Mouse (Mus musculus) right cerebral cortex, postnatal 25 days (tissue): Measurements from ENCODE around the gene Rbm15.

Source experiments
- DNase-seq: peaks from one replicate; pipeline ENCODE4 v3.0.0; 2022

The Rbm15 gene

GRCm38 (mm10) chr3:107333381-107334201 is at the start of gene Rbm15:
Gene Rbm15, minus strand, starts transcription at chr3:107333673.
- DNase-seq = peak; percentile 95

DNA sequence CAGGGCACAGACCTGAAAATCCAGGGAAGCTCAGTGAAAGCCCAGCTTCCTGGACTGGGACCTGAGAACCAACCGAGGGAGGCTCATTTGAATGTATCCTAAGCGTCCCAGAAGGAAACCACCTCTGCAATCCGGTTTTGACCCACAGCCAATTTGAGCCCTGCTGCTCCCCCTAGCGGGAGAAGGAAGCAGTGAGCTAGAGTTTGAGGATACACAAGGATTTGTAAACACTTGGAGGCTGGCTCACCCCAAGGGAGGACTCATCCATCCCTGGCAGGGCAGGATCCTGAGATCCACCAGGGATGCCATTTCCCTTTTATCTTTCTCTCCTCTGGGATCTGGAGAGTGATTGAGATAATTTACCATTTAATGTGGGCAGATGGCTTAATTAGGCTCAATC is 45.9 kb upstream of the Rbm15 start:
- peak; percentile 44 for DNase-seq

DNA sequence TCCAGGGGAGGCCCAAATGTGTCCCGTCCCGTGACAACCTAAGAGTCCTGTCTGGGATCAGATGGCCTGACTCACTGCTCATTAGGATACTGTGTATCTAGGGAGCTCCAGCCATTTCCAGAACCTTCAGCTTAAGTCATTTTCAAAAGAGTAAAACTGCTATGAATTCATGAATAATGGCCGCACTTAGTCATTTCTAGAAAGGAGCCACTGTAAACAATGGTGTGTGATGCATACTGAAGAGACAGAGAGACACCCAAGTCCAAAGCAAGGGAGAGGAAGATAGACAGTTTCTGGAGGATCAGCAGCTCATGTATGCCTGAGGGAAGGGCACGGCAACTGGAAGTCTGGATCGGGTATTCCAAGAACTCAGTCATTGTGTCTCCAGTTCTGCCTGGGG is 45.2 kb upstream of the Rbm15 start:
- DNase-seq = no peak

DNA sequence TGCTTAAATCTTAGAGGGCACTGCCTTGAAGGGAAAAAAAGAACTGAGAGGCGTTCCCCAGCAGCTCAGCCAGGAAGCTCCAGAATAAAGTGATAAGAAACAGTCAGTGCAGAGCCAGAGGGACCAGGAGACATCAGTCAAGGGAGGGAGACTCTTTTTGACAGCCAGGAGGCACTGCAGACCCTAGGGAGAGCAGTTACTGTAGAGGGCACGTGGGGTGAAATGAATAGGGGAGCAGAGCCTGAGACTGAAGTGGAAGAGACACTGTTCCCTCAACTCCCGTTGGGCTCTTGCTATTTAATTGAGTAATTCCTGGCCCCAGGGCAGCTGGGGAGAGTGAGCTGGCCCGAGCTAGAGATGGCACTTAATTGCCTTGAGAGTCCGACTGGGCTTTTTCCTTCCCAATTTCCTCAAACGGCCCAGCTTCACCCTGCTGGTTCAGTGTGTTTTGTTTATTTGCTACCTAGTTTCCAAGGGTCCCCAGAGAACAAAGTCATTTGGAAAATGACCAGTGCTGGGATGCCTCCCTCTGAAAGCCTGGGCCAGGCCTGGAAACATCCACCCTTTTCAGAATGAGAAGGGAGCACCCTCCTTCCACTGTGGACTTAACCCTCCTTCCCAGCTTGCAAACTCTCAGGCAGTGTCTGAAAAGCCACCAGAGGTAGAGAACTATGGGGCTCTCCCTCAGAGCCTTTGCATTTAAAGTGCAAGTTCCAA is 41.6 kb upstream of the Rbm15 start:
- DNase-seq = no peak

- no peak for DNase-seq
Measured at GRCm38 (mm10) chr3:107369156-107369555, 35.7 kb upstream of the Rbm15 start.

DNA sequence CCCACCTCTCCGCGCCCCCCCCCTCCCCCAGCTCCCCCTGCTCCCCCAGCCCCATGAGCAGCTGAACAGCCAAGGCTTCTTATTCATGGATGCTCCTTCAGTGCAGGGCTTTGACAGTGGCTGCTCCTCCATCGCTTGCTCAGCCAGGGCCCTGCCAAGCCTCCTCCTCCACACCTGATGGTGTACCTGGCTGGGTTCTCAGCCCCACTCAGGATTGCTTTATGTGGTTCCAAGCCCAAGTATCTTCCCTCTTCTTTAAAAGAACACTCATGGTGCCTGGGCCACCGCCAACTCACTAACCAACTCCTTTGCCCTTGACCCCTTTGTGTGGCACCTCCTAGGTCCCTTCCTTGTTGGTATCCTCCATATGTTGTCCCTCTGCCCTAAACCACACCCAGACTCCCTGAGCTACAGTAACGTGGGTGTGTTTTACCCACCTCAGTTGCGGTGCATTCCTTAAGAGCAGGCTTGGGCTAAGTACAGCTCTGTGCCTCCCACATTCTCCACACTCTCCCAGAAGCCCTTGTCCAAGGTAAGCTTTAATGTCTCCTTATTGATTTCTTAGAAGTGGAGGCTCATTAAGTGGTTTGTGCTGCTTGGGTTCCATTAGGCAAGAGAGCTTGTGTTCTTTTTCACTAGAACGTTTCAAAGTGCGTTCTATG is 34.6 kb upstream of the Rbm15 start:
- DNase-seq = peak; percentile 76

DNA sequence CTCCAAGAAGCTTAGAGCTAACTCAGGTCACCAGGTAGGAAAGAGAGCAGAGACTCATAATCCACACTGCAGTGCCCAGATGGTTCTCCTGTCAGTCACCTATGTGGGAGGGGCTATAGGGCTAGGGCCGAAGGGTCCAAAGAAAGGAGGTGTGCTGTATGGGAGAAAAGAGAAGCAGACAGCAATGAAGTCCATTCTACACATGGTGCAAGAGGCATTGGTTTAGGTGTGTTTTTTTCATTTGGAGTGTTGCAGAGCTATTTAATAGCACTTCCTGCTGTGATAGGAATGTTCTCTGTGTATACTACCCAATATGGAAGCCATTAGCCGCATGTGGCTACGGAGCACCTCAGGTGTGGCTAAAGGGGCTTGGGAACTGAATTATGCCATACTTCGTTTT is 31.9 kb upstream of the Rbm15 start:
- no peak for DNase-seq

DNA sequence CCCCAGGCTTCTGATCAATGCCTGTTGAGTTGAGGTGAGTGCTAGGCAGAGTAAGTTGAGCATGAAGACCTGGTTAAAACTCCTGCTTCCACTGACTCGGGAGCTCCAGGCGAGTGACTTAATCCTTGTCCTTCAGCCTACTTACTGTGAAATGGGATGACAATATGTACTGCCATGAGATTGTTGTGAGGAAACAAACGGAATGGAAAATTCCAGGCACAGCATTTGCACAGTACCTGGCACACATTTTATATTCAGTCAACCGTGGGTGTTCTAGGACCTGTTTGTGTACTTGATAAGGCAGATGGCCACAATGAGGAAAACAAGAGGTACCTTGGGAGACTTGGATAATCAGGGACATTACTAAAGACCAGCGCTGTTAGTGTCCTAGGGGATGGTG is 29.9 kb upstream of the Rbm15 start:
- no peak for DNase-seq

GRCm38 (mm10) chr3:107360341-107360740 is 26.9 kb upstream of the Rbm15 start:
- no peak for DNase-seq

DNA sequence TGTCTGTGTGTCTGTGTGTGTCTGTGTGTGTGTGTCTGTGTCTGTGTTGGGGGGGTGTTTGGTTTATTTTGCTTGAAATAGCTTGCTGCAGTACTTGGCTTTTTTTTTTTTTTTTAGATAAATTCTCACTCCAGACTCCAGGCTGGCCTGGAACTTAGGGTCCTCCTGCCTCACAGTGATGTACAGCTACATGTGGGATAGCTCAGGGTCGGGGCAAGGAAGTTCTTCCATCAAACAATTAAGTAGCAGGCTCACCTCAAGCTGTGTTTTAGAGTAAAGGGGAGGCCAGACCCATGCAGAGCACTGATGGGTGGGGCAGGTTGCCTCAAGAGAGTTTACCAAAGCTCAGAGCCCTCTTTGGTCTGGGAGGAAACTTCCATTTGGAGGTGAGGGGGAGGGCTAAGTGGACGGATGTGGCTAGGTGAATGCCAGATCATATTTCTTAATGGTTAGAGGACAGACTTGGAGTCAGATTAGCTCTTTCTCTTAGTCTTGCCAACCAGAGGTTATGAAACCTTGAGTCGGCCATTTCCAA is 24.3 kb upstream of the Rbm15 start:
- no peak for DNase-seq

DNA sequence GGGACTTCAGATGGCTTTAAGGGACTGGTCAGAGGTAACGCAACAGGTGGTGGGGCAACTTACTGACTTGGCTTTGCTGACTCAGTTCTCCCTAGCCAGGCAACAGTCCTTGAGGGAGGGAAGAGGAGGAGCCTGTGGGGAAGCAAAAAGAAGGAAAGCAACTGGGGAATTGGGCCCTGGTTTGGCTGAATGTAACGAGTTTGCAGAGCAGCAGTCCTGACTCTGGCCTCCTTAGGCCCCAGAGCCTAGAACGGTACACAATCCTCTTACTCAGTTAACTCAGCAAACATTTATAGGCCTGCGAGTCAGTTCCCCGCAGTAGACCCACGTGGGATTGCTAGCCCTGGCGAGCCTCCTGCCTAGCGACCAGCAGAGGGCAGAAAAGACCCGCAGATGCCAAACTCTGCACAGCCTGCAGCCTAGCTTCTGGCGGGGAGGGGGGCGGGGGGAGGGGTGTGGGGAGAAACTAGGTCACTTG is 23.5 kb upstream of the Rbm15 start:
- peak; percentile 86 for DNase-seq

GRCm38 (mm10) chr3:107355618-107356260 is 22.3 kb upstream of the Rbm15 start:
- no peak for DNase-seq

- no peak for DNase-seq
Measured at GRCm38 (mm10) chr3:107351706-107352105, 18.2 kb upstream of the Rbm15 start.

DNA sequence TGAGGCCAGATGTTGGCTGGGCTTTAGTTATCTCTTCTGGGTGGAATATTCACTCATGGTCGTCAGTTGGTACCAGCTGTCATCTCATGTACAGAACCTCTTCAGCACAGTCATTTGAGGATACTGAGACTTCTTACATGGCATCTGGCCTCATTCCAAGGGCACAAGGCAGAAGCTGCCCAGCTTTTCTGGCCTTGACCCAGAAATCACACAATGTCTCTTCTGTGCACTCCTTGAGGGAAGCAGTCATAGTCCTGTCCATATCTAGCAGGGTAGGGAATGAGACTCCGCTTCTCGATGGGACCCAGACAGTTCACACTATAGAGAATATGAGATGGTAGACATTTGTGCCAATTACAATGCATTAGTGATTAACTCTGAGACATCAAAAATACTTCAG is 15.5 kb upstream of the Rbm15 start:
- DNase-seq = no peak

- no peak for DNase-seq
Measured at GRCm38 (mm10) chr3:107345033-107345725, 11.7 kb upstream of the Rbm15 start.

GRCm38 (mm10) chr3:107343971-107344370 is 10.5 kb upstream of the Rbm15 start:
- DNase-seq = no peak

DNA sequence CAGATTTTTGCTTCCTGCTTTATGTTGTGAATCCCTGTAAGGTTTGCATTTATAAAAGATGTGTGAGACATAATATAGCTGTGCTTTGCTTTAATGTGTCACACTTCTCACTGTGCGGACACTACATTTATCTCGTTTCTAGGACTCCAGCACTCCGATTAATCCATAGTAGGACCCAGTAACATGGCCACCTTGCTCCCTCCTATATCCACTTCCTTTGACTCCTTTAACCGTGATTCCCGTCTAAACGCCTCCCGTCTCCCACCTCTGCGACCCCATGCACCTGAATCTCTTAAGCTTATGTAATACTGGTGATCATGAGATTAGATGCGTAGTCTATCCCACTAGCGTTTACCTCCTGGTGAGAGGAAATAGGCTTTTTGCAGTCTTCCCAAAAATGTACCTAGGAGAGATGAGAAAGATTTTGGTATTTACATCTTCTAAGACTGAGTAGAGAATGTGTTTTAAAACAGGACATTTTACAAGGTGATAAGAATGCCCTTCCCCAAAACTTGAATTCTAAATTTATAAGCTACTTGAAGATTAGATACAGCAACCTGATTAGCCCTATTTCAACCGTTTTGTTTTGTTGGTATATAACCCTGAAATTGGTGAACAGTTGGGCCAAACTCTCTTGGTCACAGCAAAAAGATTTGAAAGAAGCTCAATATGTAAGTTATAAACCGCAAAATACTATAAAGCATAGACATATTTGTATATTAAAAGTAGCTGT is 895 bp upstream of the Rbm15 start:
- no peak for DNase-seq

DNA sequence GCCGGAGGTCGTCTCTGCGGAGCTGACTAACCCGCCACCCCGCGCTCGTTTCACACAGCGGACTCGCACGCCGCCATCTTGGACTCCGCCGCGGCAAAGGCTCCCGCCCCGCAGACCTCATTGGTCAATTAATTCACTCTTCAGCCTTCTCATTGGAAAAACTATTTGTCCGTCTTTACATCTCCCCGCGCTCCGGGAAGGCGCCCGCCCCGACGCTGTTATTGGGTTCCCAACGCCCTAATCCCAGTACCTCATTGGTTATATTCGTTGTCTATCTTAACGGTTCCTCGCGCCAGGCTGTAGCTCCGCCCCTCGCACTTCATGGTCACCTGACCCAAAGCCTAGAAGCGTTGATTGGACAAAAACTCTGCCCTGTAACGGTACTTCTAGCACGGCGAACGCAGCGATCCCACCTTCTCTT is 503 bp downstream of the Rbm15 start:
- peak; percentile 95 for DNase-seq

- peak; percentile 67 for DNase-seq
Measured at GRCm38 (mm10) chr3:107332127-107332959, 1.1 kb downstream of the Rbm15 start.

GRCm38 (mm10) chr3:107331746-107332126 is 1.7 kb downstream of the Rbm15 start:
- DNase-seq = no peak
